Mouse (Mus musculus): Measurements from ENCODE around the gene Tdrd7. TPM values are rescaled to one million over a fixed set of nuclear protein-coding genes. Genes with fewer than 3 reads are reported as not detected.

The Tdrd7 gene
- total and polyA plus RNA-seq, 3 experiments, result 6.2 to 12.6 (median 11.2) TPM

DNA sequence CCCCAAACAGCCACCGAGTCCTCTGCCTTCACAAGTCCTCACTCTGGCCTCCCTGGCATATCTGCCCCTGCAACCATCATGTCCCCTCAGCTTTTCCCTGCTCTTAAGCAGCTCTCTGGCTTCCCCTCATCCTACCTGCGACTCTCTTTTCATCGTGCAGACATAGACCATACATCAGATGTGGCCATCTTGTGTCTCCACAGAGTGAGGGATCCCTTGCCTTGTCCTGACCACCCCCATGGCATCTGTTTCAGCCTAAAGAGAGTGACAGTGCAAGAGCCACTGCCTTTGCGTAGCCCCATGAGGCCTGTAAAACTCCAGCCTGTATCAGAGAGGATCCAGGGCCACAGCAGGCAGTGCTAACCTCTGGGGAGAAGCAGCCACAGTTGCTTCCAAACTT, 63.6 kb downstream of the Tdrd7 start:
- no peaks in the 10 kb centered on the region for H3K36me3 ChIP-seq (ENCODE audit: control insufficient read depth, insufficient read depth, low read length)
- intact Hi-C loops (cut with DNase I), result loop anchor here (5.0 kb wide), 1 partner anchor 56 kb away; no protein-coding TSS in a partner anchor
- TF ChIP-seq EP300 (IDR thresholded peaks at IDR 0.05; ENCODE audit: insufficient read depth, low read depth, low read length) (no peak), CTCF (IDR thresholded peaks at IDR 0.05) (no peak), POLR2A (IDR thresholded peaks at IDR 0.05; ENCODE audit: insufficient read depth, low read depth, low read length) (no peak)
- no peaks in the 10 kb centered on the region for H3K79me2 ChIP-seq (replicated peaks; ENCODE audit: control insufficient read depth, insufficient read depth, low read length)
- peak overlapping the region; percentile 23; the same call in 1 of the 2 replicates for H3K27ac ChIP-seq
- no peak overlapping the region for H3K4me3 ChIP-seq
- H3K27me3 ChIP-seq (ENCODE audit: control insufficient read depth, insufficient read depth, low read length), result no peaks in the 10 kb centered on the region
- 82% methylated on average over 4 of the region's 4 CpGs for WGBS
- H3K4me1 ChIP-seq (ENCODE audit: control insufficient read depth, insufficient read depth, low read length), result peaks cover 5% of the 10 kb centered on the region
- DNase-seq, result no peak
- no peak overlapping the region for H3K9ac ChIP-seq (ENCODE audit: low read depth, low read length)

DNA sequence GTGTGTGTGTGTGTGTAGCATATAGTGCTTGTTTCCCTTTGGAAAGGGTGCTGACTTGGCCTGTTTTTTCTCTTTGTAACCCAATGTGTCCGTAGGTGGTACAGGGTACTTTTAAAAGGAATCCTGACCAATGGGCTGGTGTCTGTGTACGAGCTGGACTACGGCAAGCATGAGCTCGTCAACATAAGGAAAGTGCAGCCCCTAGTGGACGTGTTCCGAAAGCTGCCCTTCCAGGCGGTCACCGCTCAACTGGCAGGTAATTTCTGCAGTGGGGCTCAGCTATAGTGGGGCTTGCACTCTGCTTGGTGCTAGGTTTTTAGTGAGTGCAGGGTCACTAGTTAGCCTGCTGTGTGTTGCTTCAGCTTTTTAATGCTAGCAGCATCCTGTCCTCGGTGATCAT, 64.4 kb downstream of the Tdrd7 start:
- Histone ChIP-seq H3K9ac (ENCODE audit: low read depth, low read length) (no peak overlapping the region), H3K79me2 (replicated peaks; ENCODE audit: control insufficient read depth, insufficient read depth, low read length) (no peaks in the 10 kb centered on the region), H3K36me3 (ENCODE audit: control insufficient read depth, insufficient read depth, low read length) (no peaks in the 10 kb centered on the region), H3K27me3 (ENCODE audit: control insufficient read depth, insufficient read depth, low read length) (no peaks in the 10 kb centered on the region), H3K4me1 (ENCODE audit: control insufficient read depth, insufficient read depth, low read length) (peaks cover 5% of the 10 kb centered on the region), H3K4me3 (no peak overlapping the region), H3K27ac (no peak overlapping the region)
- WGBS, result 47% methylated on average over 9 of the region's 9 CpGs
- TF ChIP-seq EP300 (IDR thresholded peaks at IDR 0.05; ENCODE audit: insufficient read depth, low read depth, low read length), result no peak
- peak; percentile 71 for TF ChIP-seq CTCF (IDR thresholded peaks at IDR 0.05)
- TF ChIP-seq POLR2A (IDR thresholded peaks at IDR 0.05; ENCODE audit: insufficient read depth, low read depth, low read length), result no peak
- no peak for DNase-seq
- intact Hi-C loops (cut with DNase I), result loop anchor here (5.0 kb wide), 1 partner anchor 57 kb away; no protein-coding TSS in a partner anchor

DNA sequence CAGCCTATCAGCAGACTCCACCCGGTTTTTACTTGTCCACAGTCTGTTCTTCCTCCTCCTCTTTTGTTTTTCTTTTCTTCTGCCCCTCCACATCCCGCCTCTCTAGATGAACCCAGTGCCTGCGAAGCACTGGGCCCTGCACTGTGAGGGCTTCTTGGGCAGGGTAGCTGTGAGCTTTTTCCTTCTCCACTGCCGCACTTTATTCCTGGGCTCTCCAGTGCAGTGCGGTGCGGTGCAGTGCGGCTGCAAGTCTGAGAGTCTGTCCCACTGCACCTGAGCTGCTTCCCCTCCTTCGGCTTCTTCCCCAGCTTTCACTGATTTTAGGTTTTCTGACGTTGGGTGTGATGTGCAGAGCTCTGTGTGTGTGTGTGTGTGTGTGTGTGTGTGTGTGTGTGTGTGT, 67.3 kb downstream of the Tdrd7 start:
- H3K79me2 ChIP-seq (replicated peaks; ENCODE audit: control insufficient read depth, insufficient read depth, low read length), result no peaks in the 10 kb centered on the region
- WGBS, result 62% methylated on average over 9 of the region's 9 CpGs
- no peaks in the 10 kb centered on the region for H3K27me3 ChIP-seq (ENCODE audit: control insufficient read depth, insufficient read depth, low read length)
- intact Hi-C loops (cut with DNase I), result loop anchor here (5.0 kb wide), 1 partner anchor 90 kb away; no protein-coding TSS in a partner anchor
- H3K36me3 ChIP-seq (ENCODE audit: control insufficient read depth, insufficient read depth, low read length), result no peaks in the 10 kb centered on the region
- H3K27ac ChIP-seq, result no peak overlapping the region
- H3K4me1 ChIP-seq (ENCODE audit: control insufficient read depth, insufficient read depth, low read length), result peaks cover 5% of the 10 kb centered on the region
- no peak overlapping the region for H3K9ac ChIP-seq (ENCODE audit: low read depth, low read length)
- no peak overlapping the region for H3K4me3 ChIP-seq
- no peak for DNase-seq
- TF ChIP-seq CTCF (IDR thresholded peaks at IDR 0.05), result no peak
- TF ChIP-seq EP300 (IDR thresholded peaks at IDR 0.05; ENCODE audit: insufficient read depth, low read depth, low read length), result no peak
- TF ChIP-seq POLR2A (IDR thresholded peaks at IDR 0.05; ENCODE audit: insufficient read depth, low read depth, low read length), result no peak

DNA sequence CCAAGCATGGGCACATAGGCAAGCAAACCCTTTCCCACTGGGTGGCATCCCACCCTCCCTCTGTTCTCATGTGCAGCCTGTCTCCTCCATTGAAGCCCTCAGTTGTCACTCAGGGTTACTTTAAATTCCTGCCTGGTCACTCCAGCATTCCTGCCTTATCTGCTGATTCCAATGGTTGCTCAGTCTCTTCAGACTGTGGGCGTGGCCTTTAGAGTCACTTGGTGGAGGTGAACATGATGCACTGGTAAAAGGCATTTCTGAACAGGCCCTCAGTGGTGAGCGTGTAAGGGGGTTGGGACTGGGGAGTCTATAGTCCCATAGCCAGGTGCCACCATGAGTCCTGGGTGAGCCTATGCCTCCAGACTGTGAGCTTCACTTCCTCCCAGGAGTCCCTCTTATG, 68.1 kb downstream of the Tdrd7 start:
- Histone ChIP-seq H3K36me3 (ENCODE audit: control insufficient read depth, insufficient read depth, low read length) (no peaks in the 10 kb centered on the region), H3K9ac (ENCODE audit: low read depth, low read length) (no peak overlapping the region), H3K79me2 (replicated peaks; ENCODE audit: control insufficient read depth, insufficient read depth, low read length) (no peaks in the 10 kb centered on the region), H3K27ac (no peak overlapping the region), H3K4me1 (ENCODE audit: control insufficient read depth, insufficient read depth, low read length) (peaks cover 5% of the 10 kb centered on the region), H3K4me3 (no peak overlapping the region), H3K27me3 (ENCODE audit: control insufficient read depth, insufficient read depth, low read length) (no peaks in the 10 kb centered on the region)
- intact Hi-C loops (cut with DNase I), result loop anchor here (5.0 kb wide), 1 partner anchor 89 kb away; no protein-coding TSS in a partner anchor
- 59% methylated on average over 2 of the region's 2 CpGs for WGBS
- no peak for DNase-seq
- TF ChIP-seq CTCF (IDR thresholded peaks at IDR 0.05) (peak; percentile 40), EP300 (IDR thresholded peaks at IDR 0.05; ENCODE audit: insufficient read depth, low read depth, low read length) (0 out of 2 replicates have a peak, but pooled peaks have one; percentile 26), POLR2A (IDR thresholded peaks at IDR 0.05; ENCODE audit: insufficient read depth, low read depth, low read length) (no peak)

DNA sequence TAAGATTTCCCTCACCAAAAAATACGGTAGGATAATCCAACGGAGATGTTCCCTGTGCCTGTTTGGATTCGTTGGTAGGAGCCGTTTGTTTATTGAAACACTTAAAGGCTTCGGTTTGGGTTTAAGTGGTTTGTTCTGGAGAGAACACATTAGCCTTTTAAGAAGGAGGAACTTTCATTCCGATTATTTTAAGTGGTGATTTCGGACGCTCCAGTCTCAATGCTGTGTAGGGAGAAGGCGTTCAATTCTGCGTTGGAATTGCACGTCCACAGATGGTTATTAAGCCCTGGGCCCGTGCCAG, 73.4 kb downstream of the Tdrd7 start:
- TF ChIP-seq CTCF (IDR thresholded peaks at IDR 0.05), result no peak
- no peak for TF ChIP-seq EP300 (IDR thresholded peaks at IDR 0.05; ENCODE audit: insufficient read depth, low read depth, low read length)
- TF ChIP-seq POLR2A (IDR thresholded peaks at IDR 0.05; ENCODE audit: insufficient read depth, low read depth, low read length), result no peak
- peak overlapping the region; percentile 94 for H3K9ac ChIP-seq (ENCODE audit: low read depth, low read length)
- H3K27me3 ChIP-seq (ENCODE audit: control insufficient read depth, insufficient read depth, low read length), result no peaks in the 10 kb centered on the region
- H3K79me2 ChIP-seq (replicated peaks; ENCODE audit: control insufficient read depth, insufficient read depth, low read length), result no peaks in the 10 kb centered on the region
- DNase-seq, result no peak
- H3K36me3 ChIP-seq (ENCODE audit: control insufficient read depth, insufficient read depth, low read length), result no peaks in the 10 kb centered on the region
- intact Hi-C loops (cut with DNase I), result loop anchor here (2.0 kb wide), 1 partner anchor 48 kb away; no protein-coding TSS in a partner anchor
- H3K4me1 ChIP-seq (ENCODE audit: control insufficient read depth, insufficient read depth, low read length), result peaks cover 7% of the 10 kb centered on the region
- peak overlapping the region; percentile 65 for H3K4me3 ChIP-seq
- WGBS, result 9% methylated on average over 12 of the region's 12 CpGs
- H3K27ac ChIP-seq, result peak overlapping the region; percentile 97

DNA sequence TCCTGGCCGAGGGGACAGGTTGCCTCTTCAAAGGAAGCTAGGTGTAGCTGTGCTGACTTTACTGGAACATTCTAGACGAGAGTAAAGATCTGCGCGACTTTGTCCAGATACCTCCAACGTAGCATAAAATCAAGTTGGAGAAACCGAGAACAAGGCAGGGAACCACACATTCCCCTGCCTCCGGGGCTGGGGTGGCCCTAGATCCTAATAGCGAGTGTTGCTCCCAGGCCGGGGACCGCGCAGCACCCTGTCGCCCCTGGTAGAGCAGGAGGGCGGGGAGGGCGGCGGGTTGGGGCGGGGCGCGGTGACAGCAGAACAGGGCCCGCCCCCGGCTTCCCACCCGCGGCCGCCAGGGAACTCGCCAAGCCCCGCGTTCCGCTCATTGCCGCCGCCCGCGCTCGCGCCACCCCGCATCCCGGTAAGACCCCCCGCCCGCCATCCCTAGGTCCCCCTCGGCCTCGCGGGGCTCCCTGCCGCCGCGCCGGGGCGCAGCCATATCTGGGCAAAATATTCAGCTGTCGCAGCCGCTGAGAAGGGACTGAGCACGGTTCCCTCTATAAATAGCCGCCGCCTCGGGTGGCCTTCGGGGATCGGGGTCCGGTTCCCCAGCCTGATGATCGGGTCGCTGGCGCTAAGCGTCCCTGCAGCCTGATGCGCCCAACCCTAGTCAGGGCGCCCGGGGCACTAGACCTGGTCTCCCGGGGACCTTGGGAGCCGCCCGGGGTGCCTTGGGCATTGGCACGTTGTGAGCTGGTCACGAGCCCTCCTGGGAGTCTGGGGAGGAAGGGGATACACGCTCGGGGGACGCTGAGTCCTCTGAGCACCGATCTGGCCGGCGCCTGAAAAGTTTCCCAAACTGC, 74.0 kb downstream of the Tdrd7 start, which contains the start of gene Tmod1:
Gene Tmod1 (plus strand): TSS at position 44 of the 860 bp plus-strand sequence.
- H3K4me1 ChIP-seq (ENCODE audit: control insufficient read depth, insufficient read depth, low read length), result peaks cover 7% of the 10 kb centered on the region
- H3K27ac ChIP-seq, result peak within 1 kb of the TSS; percentile 97

More for the DNA sequence above, 74.0 kb downstream of the Tdrd7 start, which contains the start of gene Tmod1:
- Histone ChIP-seq H3K36me3 (ENCODE audit: control insufficient read depth, insufficient read depth, low read length) (no peaks in the 10 kb centered on the region), H3K79me2 (replicated peaks; ENCODE audit: control insufficient read depth, insufficient read depth, low read length) (no peaks in the 10 kb centered on the region), H3K9ac (ENCODE audit: low read depth, low read length) (peak within 1 kb of the TSS; percentile 94), H3K27me3 (ENCODE audit: control insufficient read depth, insufficient read depth, low read length) (no peaks in the 10 kb centered on the region), H3K4me3 (peak within 1 kb of the TSS; percentile 65)
- under 1% methylated on average over 72 of the region's 72 CpGs for WGBS
- DNase-seq, result peak; percentile 85 to 87
- intact Hi-C loops (cut with DNase I), result loop anchor here (2.0 kb wide), 1 partner anchor 48 kb away; no protein-coding TSS in a partner anchor
- TF ChIP-seq EP300 (IDR thresholded peaks at IDR 0.05; ENCODE audit: insufficient read depth, low read depth, low read length), result peak; percentile 46; the same call in 1 of the 2 replicates
- TF ChIP-seq POLR2A (IDR thresholded peaks at IDR 0.05; ENCODE audit: insufficient read depth, low read depth, low read length), result peak; percentile 54
- peak; percentile 70 for TF ChIP-seq CTCF (IDR thresholded peaks at IDR 0.05)

Measured in heart, adult 2 months (tissue).